Mouse (Mus musculus) embryonic facial prominence, embryonic 11.5 days (tissue): ENCODE results near the gene Spef1. TPM values are rescaled to one million over a fixed set of nuclear protein-coding genes. Genes with fewer than 3 reads are reported as not detected.
A peak's percentile ranks its signal among the peaks of the same experiment; 100 is the strongest.

Experiments
- ATAC-seq: fragments of 200-750 bp; cut with Nextera tagmentation; replicated peaks from 2 replicates; pipeline ENCODE4 v1.8.0; 2017; ENCODE audit warnings: low read depth; ENCODE audit not compliant: insufficient number of reproducible peaks, low FRiP score, low TSS enrichment
- DNase-seq: peaks from one replicate; pipeline ENCODE4 v3.0.0-alpha.2; 2015; ENCODE audit warnings: low spot score
- H3K27ac ChIP-seq: fragments of 300-500 bp; sonication (generic); replicated peaks from 2 replicates; pipeline ENCODE4 v1.5.1; 2014; ENCODE audit warnings: mild to moderate bottlenecking, low read depth, low read length, control low read depth
- H3K27me3 ChIP-seq: fragments of 300-500 bp; sonication (generic); 2 replicates; pipeline ENCODE4 v1.6.1; 2014; ENCODE audit warnings: mild to moderate bottlenecking, low read length, moderate library complexity, mixed read lengths; ENCODE audit not compliant: control insufficient read depth, insufficient read depth
- H3K36me3 ChIP-seq: fragments of 300-500 bp; sonication (generic); replicated peaks from 2 replicates; pipeline ENCODE4 v1.6.1; 2014; ENCODE audit warnings: low read depth, mild to moderate bottlenecking, low read length, moderate library complexity, mixed read lengths; ENCODE audit not compliant: control insufficient read depth, insufficient read depth
- H3K4me1 ChIP-seq: fragments of 300-500 bp; sonication (generic); 2 replicates; pipeline ENCODE4 v1.6.1; 2014; ENCODE audit warnings: low read length, mixed read lengths; ENCODE audit not compliant: control insufficient read depth, insufficient read depth
- H3K4me2 ChIP-seq: fragments of 300-500 bp; sonication (generic); 2 replicates; pipeline ENCODE4 v1.6.1; 2014; ENCODE audit warnings: low read depth, mild to moderate bottlenecking, control low read depth, low read length, moderate library complexity
- H3K4me3 ChIP-seq: fragments of 300-500 bp; sonication (generic); 2 replicates; pipeline ENCODE4 v1.5.1; 2014; ENCODE audit warnings: low read depth, low read length, control low read depth
- H3K9ac ChIP-seq: fragments of 300-500 bp; sonication (generic); replicated peaks from 2 replicates; pipeline ENCODE4 v1.6.1; 2014; ENCODE audit warnings: mild to moderate bottlenecking, control low read depth, low read length
- H3K9me3 ChIP-seq: fragments of 300-500 bp; sonication (generic); replicated peaks from 2 replicates; pipeline ENCODE4 v1.6.1; 2016; ENCODE audit warnings: mild to moderate bottlenecking, low read length, inconsistent platforms, mixed read lengths; ENCODE audit not compliant: control insufficient read depth
- WGBS: fragments of 180-500 bp; shearing (Covaris S2); extraction: QIAGEN DNeasy Blood & Tissue Kit; methylation state at CpG from one replicate; pipeline ENCODE4 v1.1.7; 2014; 5-methylcytosine and 5-hydroxymethylcytosine counted together
- polyA plus RNA-seq: library from polyadenylated mRNA; unstranded; fragments of >200 nt; fragmentation: Nextera tagmentation; extraction: Ambion mirVana; gene quantifications from 2 replicates; pipeline ENCODE4 v1.2.1, GENCODE M21; 2014

Spef1 gene
- polyA plus RNA-seq, 1 experiment from 2014 or later = 3.4 TPM

DNA sequence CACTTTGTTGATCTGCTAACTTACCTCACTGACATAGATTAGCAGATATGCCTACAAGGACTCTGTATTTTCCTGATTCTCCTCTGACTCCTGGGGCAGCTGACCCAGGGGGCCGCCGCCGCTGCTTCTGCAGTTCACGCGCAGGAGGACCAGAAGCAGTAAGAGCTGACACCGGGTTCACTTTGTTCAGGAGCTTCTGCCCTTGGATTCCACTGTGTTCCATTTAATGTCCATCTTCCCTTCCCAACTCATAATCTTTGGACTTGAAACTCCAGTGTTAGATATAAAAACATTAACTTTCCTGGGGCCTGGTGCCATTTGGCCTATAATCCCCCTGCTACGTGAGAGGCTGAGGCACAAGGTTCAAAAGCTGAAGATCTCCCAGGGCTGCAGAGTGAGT lies 23.2 kb downstream of the Spef1 start:
- H3K4me1 ChIP-seq = 0 out of 2 replicates have a peak, but pooled peaks cover under 1% of the 10 kb centered on the region
- no peak overlapping the region for H3K27ac ChIP-seq
- no peaks in the 10 kb centered on the region for H3K27me3 ChIP-seq
- DNase-seq = no peak
- no peaks in the 10 kb centered on the region for H3K36me3 ChIP-seq
- H3K4me3 ChIP-seq = no peak overlapping the region
- WGBS = 69% methylated on average over 7 of the region's 7 CpGs
- no peak for ATAC-seq
- H3K9me3 ChIP-seq = no peaks in the 10 kb centered on the region
- no peak overlapping the region for H3K9ac ChIP-seq
- no peak overlapping the region for H3K4me2 ChIP-seq

DNA sequence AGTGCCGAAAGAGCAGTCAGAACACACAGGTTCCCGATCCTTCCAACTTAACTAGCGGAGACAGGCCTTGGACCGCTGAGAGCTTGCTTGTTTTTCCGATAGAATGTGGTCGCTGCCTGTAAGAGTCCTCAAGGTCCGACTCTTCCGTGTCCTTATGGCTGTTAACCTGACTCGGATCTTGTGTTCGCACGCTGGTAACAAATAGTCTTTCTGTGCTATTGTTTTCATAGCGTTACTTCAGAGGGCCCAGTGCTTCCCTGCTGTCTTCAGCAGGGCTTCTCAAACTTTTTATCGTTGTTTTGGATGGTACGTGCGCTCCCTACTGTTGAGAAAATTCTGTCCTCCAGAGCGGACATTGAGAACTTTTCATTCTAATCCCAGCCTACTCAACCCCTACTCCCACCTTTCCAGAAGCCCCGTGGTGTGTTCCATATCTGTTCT lies 26.4 kb downstream of the Spef1 start:
- Histone ChIP-seq H3K9me3 (no peaks in the 10 kb centered on the region), H3K4me1 (peaks cover 3% of the 10 kb centered on the region; the same call in 1 of the 2 replicates), H3K9ac (peak overlapping the region; percentile 86), H3K36me3 (no peaks in the 10 kb centered on the region), H3K4me3 (peak overlapping the region; percentile 77), H3K4me2 (peak overlapping the region; percentile 88), H3K27me3 (no peaks in the 10 kb centered on the region), H3K27ac (peak overlapping the region; percentile 82)
- WGBS = under 1% methylated on average over 17 of the region's 17 CpGs
- peak; percentile 15; the same call in 1 of the 2 replicates for ATAC-seq
- DNase-seq = peak; percentile 45

DNA sequence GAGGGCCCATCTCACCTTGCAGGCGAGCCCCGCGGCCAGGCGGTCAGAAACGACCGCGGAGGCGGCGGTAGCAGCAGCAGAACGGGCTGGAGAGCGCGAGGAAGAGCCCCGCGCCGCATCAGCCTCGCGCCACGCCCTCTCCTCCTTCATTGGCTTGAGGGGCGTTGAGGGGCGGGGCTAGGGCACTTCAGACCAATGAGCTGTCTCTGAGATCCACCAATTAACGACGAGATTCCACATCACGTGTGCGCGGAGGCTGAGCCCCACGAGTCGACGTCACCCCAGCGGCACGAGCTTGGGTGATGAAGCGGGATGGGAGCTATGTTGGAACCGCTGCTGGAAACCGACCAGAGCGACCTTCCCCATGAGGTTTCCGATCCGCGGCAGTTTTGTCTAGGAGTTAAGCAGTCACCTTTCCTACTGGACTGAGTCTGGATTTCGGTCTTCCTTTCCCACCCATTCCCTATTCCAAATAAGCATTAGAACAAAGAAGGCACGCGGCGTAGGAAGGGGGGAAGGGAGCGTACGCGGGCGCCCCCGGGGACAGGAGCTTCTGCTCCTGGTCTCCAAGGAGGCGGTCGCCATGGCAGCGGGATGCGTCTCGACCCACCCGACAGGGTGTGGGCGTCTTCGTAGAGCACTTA lies 27.0 kb downstream of the Spef1 start, which contains the start of gene 1700037H04Rik:
TSS of gene 1700037H04Rik (minus strand) at position 144 of the 644 bp plus-strand sequence.
- Histone ChIP-seq H3K9me3 (no peaks in the 10 kb centered on the region), H3K4me1 (peaks cover 3% of the 10 kb centered on the region; the same call in 1 of the 2 replicates), H3K27me3 (no peaks in the 10 kb centered on the region), H3K4me3 (peak within 1 kb of the TSS; percentile 77), H3K27ac (peak within 1 kb of the TSS; percentile 82), H3K4me2 (peak within 1 kb of the TSS; percentile 88), H3K9ac (peak within 1 kb of the TSS; percentile 86), H3K36me3 (no peaks in the 10 kb centered on the region)
- peak; percentile 93 for ATAC-seq
- WGBS = under 1% methylated on average over 54 of the region's 54 CpGs
- peak; percentile 100 for DNase-seq

DNA sequence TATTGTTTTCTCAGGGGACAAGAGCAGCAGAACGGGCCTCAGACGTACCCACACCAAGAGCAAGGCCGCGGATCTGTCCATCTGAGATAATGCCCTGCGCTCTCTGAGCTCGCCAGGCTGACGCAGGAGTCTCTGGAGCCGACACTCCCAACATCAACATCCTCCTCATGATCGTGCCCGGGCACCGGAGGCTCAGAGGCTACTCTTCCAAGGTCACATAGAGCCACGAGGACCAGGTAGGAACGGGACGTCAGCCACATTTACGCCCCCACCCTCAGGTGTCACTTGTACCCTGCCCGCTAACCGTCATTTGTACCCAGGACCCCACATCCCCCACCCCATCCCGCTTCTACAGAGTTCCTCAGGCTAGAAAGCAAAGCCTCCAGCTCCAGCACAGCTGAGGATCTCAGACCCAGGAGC lies 27.6 kb downstream of the Spef1 start:
- no peaks in the 10 kb centered on the region for H3K27me3 ChIP-seq
- WGBS = 0% methylated on average over 18 of the region's 18 CpGs
- peak overlapping the region; percentile 77 for H3K4me3 ChIP-seq
- H3K4me2 ChIP-seq = peak overlapping the region; percentile 55
- H3K4me1 ChIP-seq = peaks cover 3% of the 10 kb centered on the region; the same call in 1 of the 2 replicates
- peak overlapping the region; percentile 81 for H3K9ac ChIP-seq
- peak overlapping the region; percentile 56 for H3K27ac ChIP-seq
- DNase-seq = peak; percentile 48
- no peaks in the 10 kb centered on the region for H3K36me3 ChIP-seq
- H3K9me3 ChIP-seq = no peaks in the 10 kb centered on the region
- ATAC-seq = peak; percentile 56

DNA sequence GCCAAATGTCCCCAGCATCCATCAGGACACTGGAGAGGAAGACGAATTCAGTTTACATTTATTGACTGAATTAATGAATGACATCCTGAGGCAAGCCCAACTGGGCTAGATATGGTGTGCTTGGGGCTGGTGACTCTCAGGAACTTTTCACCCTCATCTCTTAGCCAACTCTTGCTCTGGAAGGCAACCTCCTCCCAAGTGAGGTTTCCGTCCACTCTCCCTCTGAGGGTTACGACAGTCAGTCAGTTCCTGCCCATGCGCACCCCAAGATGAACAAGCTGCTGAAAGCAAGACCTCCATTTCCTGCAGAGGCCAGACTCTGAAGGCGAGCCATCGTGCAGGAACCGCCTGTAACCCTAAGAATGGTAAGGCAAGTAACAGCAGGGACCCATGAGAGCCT lies 30.1 kb downstream of the Spef1 start:
- no peak for ATAC-seq
- no peaks in the 10 kb centered on the region for H3K27me3 ChIP-seq
- DNase-seq = no peak
- no peak overlapping the region for H3K4me2 ChIP-seq
- peaks cover 4% of the 10 kb centered on the region for H3K36me3 ChIP-seq
- no peak overlapping the region for H3K9ac ChIP-seq
- H3K27ac ChIP-seq = no peak overlapping the region
- WGBS = 94% methylated on average over 7 of the region's 7 CpGs
- H3K4me3 ChIP-seq = no peak overlapping the region
- peaks cover 3% of the 10 kb centered on the region; the same call in 1 of the 2 replicates for H3K4me1 ChIP-seq
- H3K9me3 ChIP-seq = no peaks in the 10 kb centered on the region

DNA sequence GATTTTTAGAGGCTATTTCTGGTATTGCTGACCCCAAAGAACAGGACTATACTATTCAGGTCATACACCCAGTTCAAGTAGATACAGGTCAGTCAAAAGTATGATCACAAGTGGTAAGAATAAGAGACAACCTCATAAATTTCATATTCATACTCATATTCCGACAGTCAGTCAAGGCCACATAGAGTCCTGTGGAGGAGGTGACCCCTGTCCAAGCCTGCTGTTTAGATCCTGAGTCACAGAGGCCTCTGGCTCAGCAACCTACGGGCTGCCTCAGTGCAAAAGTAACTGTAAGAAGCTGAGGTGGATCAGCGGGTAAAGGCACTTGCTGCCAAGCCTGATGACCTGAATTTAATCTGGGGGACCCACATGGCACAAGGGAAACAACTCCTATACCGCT lies 33.0 kb downstream of the Spef1 start:
- H3K4me3 ChIP-seq = no peak overlapping the region
- DNase-seq = no peak

DNA sequence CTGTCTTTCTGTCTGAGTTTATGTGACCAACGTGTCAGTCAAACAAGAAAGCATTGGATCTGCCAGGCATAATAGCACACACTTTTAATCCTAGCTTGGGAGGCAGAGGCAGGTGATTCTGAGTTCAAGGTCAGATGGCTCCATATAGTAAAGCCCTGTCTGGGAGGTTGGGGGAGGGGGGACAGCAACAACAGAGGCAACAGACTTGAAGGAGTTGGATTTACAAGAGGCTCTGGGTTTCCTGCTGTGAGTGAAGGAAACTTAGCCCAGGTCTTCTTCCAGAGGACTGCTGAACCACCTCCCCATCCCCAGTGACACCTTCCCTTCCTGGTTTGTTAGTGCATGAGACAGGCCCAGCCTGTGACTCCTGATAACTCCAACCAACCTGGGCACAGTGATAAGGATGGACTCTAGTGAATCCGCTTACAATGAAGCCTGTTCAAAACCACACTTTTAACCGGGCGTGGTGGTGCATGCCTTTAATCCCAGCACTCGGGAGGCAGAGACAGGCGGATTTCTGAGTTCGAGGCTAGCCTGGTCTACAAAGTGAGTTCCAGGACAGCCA lies 34.8 kb downstream of the Spef1 start:
- Histone ChIP-seq H3K36me3 (peaks cover 16% of the 10 kb centered on the region), H3K9ac (no peak overlapping the region), H3K4me1 (no peaks in the 10 kb centered on the region), H3K4me2 (no peak overlapping the region), H3K27me3 (no peaks in the 10 kb centered on the region), H3K4me3 (no peak overlapping the region), H3K27ac (no peak overlapping the region), H3K9me3 (no peaks in the 10 kb centered on the region)
- 88% methylated on average over 7 of the region's 7 CpGs for WGBS
- ATAC-seq (no peak), DNase-seq (no peak)

More for the DNA sequence above, 33.0 kb downstream of the Spef1 start:
- Histone ChIP-seq H3K9ac (no peak overlapping the region), H3K4me2 (no peak overlapping the region), H3K9me3 (no peaks in the 10 kb centered on the region), H3K4me1 (peaks cover 3% of the 10 kb centered on the region; the same call in 1 of the 2 replicates), H3K27me3 (no peaks in the 10 kb centered on the region), H3K36me3 (peaks cover 7% of the 10 kb centered on the region), H3K27ac (no peak overlapping the region)
- WGBS = 93% methylated on average over 4 of the region's 4 CpGs
- no peak for ATAC-seq

DNA sequence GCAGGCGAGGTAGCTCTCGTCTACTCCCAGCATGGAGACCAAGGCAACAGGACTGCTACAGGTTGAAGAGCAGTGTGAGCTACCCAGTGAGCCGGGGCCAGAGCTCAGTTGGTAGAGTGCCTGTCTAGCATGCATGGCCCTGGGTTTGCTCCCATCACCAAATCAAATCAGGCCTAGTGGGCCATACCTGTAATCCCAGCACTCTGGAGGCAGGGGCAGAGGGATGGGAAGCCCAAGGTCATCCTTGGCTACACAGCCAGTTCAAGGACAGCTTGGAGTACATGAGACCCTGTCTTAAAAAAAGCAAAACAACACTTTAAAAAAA lies 37.9 kb downstream of the Spef1 start:
- no peak overlapping the region for H3K4me2 ChIP-seq
- no peaks in the 10 kb centered on the region for H3K9me3 ChIP-seq
- 91% methylated on average over 3 of the region's 3 CpGs for WGBS
- no peak overlapping the region for H3K27ac ChIP-seq
- DNase-seq (no peak), ATAC-seq (no peak)
- H3K4me1 ChIP-seq = no peaks in the 10 kb centered on the region
- no peaks in the 10 kb centered on the region for H3K27me3 ChIP-seq
- H3K9ac ChIP-seq = no peak overlapping the region
- no peak overlapping the region for H3K4me3 ChIP-seq
- peaks cover 20% of the 10 kb centered on the region for H3K36me3 ChIP-seq
